Mouse (Mus musculus) B cell, adult 67 days (primary cell): Measurements from ENCODE around the gene Ppp5c. TPM values are rescaled to one million over a fixed set of nuclear protein-coding genes. Genes with fewer than 3 reads are reported as not detected.

Experiments used
- total RNA-seq, 2 experiments: library from RNA; stranded (reverse); gene quantifications; 4 replicates each; pipeline ENCODE4 v1.2.4; 2023

The Ppp5c gene
- 100 to 1,000 TPM; 164 to 166 TPM for total RNA-seq

GRCm38 (mm10) chr7:17027588-17028343, at the start of gene Ppp5c:
Ppp5c (minus strand) TSS chr7:17027924.

GRCm38 (mm10) chr7:17073904-17074615, 46.3 kb upstream of the Ppp5c start, which contains the start of gene Psg16:
Psg16 (plus strand) TSS chr7:17074040.

GRCm38 (mm10) chr7:17062389-17062788, 34.7 kb upstream of the Ppp5c start, which contains the start of gene Hif3a:
Hif3a (minus strand) TSS chr7:17062427.

GRCm38 (mm10) chr7:16992451-16992807, 35.3 kb downstream of the Ppp5c start, which contains the start of gene Ccdc8:
Ccdc8 (plus strand) TSS chr7:16992708.

GRCm38 (mm10) chr7:16982859-16983568, 44.7 kb downstream of the Ppp5c start, which contains the start of gene Gm42372:
Gm42372 (plus strand) TSS chr7:16983086.

GRCm38 (mm10) chr7:16959539-16960187, 68.1 kb downstream of the Ppp5c start, which contains the start of gene Pnmal1:
Pnmal1 (plus strand) TSS chr7:16959679.

Other genes with a start within 250 kb of the Ppp5c start
- 100 to 1,000 TPM; 185 to 202 TPM for gene Slc1a5, start 246.6 kb downstream of the Ppp5c start, total RNA-seq
- 100 to 1,000 TPM; 139 to 176 TPM for gene Strn4, start 212.0 kb downstream of the Ppp5c start, total RNA-seq
- 10 to 100 TPM; 26.3 to 29.3 TPM for gene Fkrp, start 211.2 kb downstream of the Ppp5c start, total RNA-seq
- 100 to 1,000 TPM; 277 to 288 TPM for gene Prkd2, start 185.0 kb downstream of the Ppp5c start, total RNA-seq
- under 1 TPM; 0.23 to 0.59 TPM for gene Dact3, start 152.6 kb downstream of the Ppp5c start, total RNA-seq
- not detected for gene Gng8, start 136.1 kb downstream of the Ppp5c start, total RNA-seq
- not detected for gene Ptgir, start 121.4 kb downstream of the Ppp5c start, total RNA-seq
- gene Calm3, start 103.8 kb downstream of the Ppp5c start, total RNA-seq = 100 to 1,000 TPM; 125 to 130 TPM
- not detected for gene Pnmal2, start 83.2 kb downstream of the Ppp5c start, total RNA-seq
- not detected for gene Pnmal1, start 68.2 kb downstream of the Ppp5c start, total RNA-seq
- gene Gm42372, start 44.8 kb downstream of the Ppp5c start, total RNA-seq = under 1 TPM; 0.18 to 0.29 TPM
- not detected for gene Ccdc8, start 35.2 kb downstream of the Ppp5c start, total RNA-seq
- gene Hif3a, start 34.5 kb upstream of the Ppp5c start, total RNA-seq = 1 to 10 TPM; 1.9 to 2.0 TPM
- gene Psg16, start 46.1 kb upstream of the Ppp5c start, total RNA-seq = under 1 TPM in 1 of 2 experiments, not detected in 1; 0.12 TPM
- not detected for gene Ceacam3, start 122.4 kb upstream of the Ppp5c start, total RNA-seq
- gene Psg29, start 175.6 kb upstream of the Ppp5c start, total RNA-seq = not detected